Mouse (Mus musculus): ENCODE measurements around the gene Cox15.
A peak's percentile ranks its signal among the peaks of the same experiment; 100 is the strongest.

Cox15 gene

GRCm38 (mm10) chr19:43761543-43762256, 8.9 kb upstream of the Cox15 start:
- DNase-seq (ENCODE audit: low read depth, low spot score) = peak; percentile 31

- peak; percentile 83 for DNase-seq (ENCODE audit: low read depth, low spot score)
These were observed 7.7 kb upstream of the Cox15 start for GRCm38 (mm10) chr19:43760504-43760903.

- DNase-seq (ENCODE audit: low read depth, low spot score) = no peak
These were observed 2.1 kb upstream of the Cox15 start for GRCm38 (mm10) chr19:43754872-43755271.

- no peak for DNase-seq (ENCODE audit: low read depth, low spot score)
These were observed 1.4 kb upstream of the Cox15 start for GRCm38 (mm10) chr19:43754237-43754636.

- DNase-seq (ENCODE audit: low read depth, low spot score) = peak; percentile 81
These were observed 531 bp upstream of the Cox15 start for GRCm38 (mm10) chr19:43753226-43753835.

- no peak for DNase-seq (ENCODE audit: low read depth, low spot score)
These were observed 2.8 kb downstream of the Cox15 start for GRCm38 (mm10) chr19:43750008-43750407.

- no peak for DNase-seq (ENCODE audit: low read depth, low spot score)
These were observed 4.9 kb downstream of the Cox15 start for GRCm38 (mm10) chr19:43747877-43748276.

GRCm38 (mm10) chr19:43745740-43746139, 7.1 kb downstream of the Cox15 start:
- DNase-seq (ENCODE audit: low read depth, low spot score) = no peak

GRCm38 (mm10) chr19:43743401-43743800, 9.4 kb downstream of the Cox15 start:
- no peak for DNase-seq (ENCODE audit: low read depth, low spot score)

- no peak for DNase-seq (ENCODE audit: low read depth, low spot score)
These were observed 14.4 kb downstream of the Cox15 start for GRCm38 (mm10) chr19:43738409-43738808.

- DNase-seq (ENCODE audit: low read depth, low spot score) = no peak
These were observed 21.6 kb downstream of the Cox15 start for GRCm38 (mm10) chr19:43731157-43731556.

GRCm38 (mm10) chr19:43730037-43730428, 22.8 kb downstream of the Cox15 start:
- DNase-seq (ENCODE audit: low read depth, low spot score) = peak; percentile 47

- DNase-seq (ENCODE audit: low read depth, low spot score) = peak; percentile 60
These were observed 23.3 kb downstream of the Cox15 start for GRCm38 (mm10) chr19:43729296-43730036.

GRCm38 (mm10) chr19:43726510-43727146, 26.2 kb downstream of the Cox15 start:
- peak; percentile 53 for DNase-seq (ENCODE audit: low read depth, low spot score)

- peak; percentile 54 for DNase-seq (ENCODE audit: low read depth, low spot score)
These were observed 28.0 kb downstream of the Cox15 start for GRCm38 (mm10) chr19:43724821-43725220.

- DNase-seq (ENCODE audit: low read depth, low spot score) = no peak
These were observed 28.6 kb downstream of the Cox15 start for GRCm38 (mm10) chr19:43724194-43724593.

GRCm38 (mm10) chr19:43723501-43723900, 29.3 kb downstream of the Cox15 start:
- no peak for DNase-seq (ENCODE audit: low read depth, low spot score)

- no peak for DNase-seq (ENCODE audit: low read depth, low spot score)
These were observed 29.9 kb downstream of the Cox15 start for GRCm38 (mm10) chr19:43722891-43723290.

GRCm38 (mm10) chr19:43720061-43720460, 32.7 kb downstream of the Cox15 start:
- DNase-seq (ENCODE audit: low read depth, low spot score) = no peak

GRCm38 (mm10) chr19:43711971-43712370, 40.8 kb downstream of the Cox15 start:
- no peak for DNase-seq (ENCODE audit: low read depth, low spot score)

- DNase-seq (ENCODE audit: low read depth, low spot score) = peak; percentile 54
These were observed 41.5 kb downstream of the Cox15 start for GRCm38 (mm10) chr19:43711159-43711916.

All from R1 (cell line).